Mouse (Mus musculus) liver, embryonic 14.5 days (tissue): ENCODE results near the gene Dnajb4.

Source experiments
- CTCF ChIP-seq: IDR thresholded peaks from 2 replicates; pipeline ENCODE4 v1.5.1; 2016; ENCODE audit warnings: antibody characterized with exemption, low read depth, control low read depth
- EP300 ChIP-seq: IDR thresholded peaks from 2 replicates; pipeline ENCODE4 v1.6.1; 2016; ENCODE audit warnings: antibody characterized with exemption, low read depth

- TF ChIP-seq CTCF (no peak), EP300 (no peak)
Observed at GRCm38 (mm10) chr3:152178816-152179215, 31.3 kb downstream of the Dnajb4 start.
